Mouse (Mus musculus): ENCODE data around the gene Ust.
A peak's percentile ranks its signal among the peaks of the same experiment; 100 is the strongest.

Gene Ust

DNA sequence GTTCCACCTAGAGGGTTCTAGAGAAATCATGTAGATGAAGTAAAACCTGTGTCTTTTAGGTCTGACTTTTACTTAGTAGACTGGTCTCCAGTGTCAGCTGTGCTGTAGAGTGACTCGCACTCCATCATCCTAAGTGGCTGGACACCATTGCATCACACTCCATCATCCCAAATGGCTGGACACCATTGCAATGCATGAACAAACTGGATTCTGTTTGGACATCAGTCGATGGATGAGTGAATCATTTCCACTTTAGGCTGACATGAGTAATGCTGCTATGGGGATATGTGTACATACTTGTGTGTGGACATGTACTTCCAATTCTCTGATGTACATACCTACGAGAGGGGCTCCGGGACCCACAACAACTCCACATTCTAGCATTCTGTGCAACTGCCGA is 187.7 kb downstream of the Ust start:
- no peak for DNase-seq (ENCODE audit: extremely low read depth, low read depth, low spot score)

GRCm38 (mm10) chr10:8330006-8330405 is 188.6 kb downstream of the Ust start:
- no peak for DNase-seq (ENCODE audit: extremely low read depth, low read depth, low spot score)

DNA sequence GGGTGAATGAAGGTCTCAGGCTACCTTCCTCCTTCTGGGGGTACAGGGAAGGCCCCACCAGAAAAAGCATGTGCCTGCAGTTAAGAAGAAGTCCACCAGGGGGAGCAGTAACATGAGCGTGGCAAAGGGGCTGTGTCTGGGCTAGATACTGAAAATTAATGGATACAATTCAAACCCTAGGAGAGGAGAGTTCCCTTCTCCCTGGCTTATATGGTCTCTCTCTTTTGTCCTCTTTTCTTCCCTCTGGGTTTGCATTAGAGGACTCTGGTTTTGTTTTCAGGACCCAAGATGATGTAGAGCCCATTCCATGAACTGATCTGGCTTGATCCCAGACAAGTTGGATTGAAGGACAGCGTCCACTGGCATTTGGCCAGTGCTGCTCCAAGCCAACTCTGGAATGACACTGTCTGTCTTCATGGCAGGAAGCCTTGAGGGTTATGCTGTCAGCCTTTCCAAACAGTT is 195.3 kb downstream of the Ust start:
- DNase-seq (ENCODE audit: extremely low read depth, low read depth, low spot score) = peak; percentile 30

DNA sequence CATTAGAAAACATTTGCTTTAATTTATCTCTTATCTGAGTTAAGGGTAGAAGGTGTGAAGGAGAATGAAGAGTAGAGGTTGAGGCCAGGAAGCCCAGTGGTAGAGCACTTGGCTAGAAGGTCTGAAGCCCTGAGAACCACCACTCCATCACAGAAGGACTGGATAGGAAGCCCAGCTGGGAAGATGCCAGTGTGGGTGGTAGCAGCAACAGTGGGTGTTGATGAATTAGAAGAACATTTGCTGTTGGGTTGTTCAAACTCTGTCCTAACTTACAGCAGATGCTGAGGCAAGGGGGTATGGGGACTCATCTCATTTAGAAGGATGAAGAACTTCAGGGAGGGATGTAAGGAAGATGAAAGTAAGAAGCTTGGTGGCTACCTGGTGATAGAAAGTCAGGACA is 197.9 kb downstream of the Ust start:
- no peak for DNase-seq (ENCODE audit: extremely low read depth, low read depth, low spot score)

DNA sequence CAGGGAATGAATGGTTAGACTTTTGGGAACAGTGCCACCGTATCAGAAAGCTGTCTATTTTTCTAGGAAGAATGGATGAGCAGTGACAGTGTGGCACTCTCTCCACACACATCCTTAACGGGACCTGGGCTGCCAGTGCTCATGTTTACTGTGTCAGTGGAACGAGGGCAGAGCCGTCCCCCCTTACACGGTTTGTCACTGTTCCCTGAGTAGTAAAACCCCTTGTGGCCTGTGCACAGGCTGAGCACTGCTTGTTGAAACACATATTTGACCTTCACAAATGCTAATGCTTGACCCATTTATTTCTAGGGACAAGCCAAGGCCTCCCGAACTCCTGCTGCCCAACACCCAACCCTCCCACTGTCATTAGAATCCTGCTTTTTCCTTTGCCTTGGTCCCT is 209.2 kb downstream of the Ust start:
- DNase-seq (ENCODE audit: extremely low read depth, low read depth, low spot score) = no peak

DNA sequence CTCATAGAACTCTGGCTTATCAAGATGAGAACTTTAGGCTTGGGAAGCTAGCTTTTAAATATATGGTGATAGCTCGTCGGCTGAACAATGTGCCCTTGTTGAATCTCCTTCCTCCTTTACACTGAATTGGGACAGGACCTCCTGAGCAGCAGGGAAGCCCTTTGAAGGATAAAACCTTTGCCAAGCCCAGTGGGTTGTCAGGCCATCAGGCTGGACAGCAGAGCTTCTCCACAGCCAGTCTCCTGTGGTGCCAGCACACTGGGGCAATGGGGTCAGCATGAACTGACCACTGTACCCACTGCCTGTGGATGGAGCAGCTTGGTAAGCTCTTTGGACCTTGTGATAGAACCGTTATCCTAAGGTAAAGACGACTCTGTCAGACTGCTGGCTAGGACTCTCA is 214.4 kb downstream of the Ust start:
- no peak for DNase-seq (ENCODE audit: extremely low read depth, low read depth, low spot score)

DNA sequence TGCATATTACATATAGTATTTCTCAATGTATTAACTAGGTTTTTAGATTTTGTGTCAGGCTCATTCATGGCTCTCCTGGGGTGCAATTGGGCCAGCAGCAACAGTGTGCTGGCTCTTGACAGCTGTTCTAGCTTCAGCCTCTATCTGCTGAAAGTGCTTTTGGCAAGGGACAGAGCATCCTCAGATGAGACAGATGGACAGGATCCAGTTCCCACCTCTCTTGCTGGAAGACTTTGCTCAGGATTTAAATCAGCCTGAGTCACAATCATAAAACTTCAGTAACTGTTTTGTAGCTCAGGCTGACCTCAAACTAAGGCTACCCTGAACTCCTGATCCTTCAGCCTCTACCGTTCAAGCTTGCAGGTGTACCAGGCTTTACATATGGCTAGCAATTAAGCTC is 219.5 kb downstream of the Ust start:
- no peak for DNase-seq (ENCODE audit: extremely low read depth, low read depth, low spot score)

GRCm38 (mm10) chr10:8297214-8297613 is 221.4 kb downstream of the Ust start:
- no peak for DNase-seq (ENCODE audit: extremely low read depth, low read depth, low spot score)

DNA sequence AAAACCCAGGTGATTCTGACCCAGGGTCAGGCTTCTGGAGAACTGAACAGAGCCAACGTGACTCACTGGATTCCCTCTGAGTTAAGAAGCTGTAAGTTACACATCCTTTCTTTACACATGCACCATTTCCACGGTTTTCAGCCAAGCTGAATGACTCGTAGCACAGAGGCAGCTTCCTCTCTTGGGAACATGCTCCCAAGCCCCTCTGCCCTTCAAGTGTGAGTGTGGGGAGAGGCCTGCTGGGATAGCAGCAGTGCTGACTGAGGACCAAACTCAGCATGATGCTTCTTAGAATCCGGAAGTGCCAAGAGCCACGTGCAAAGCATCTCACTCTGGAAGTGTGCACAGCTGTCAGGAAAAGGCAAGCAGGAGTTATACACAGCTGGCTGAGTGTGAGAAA is 228.0 kb downstream of the Ust start:
- DNase-seq (ENCODE audit: extremely low read depth, low read depth, low spot score) = no peak

DNA sequence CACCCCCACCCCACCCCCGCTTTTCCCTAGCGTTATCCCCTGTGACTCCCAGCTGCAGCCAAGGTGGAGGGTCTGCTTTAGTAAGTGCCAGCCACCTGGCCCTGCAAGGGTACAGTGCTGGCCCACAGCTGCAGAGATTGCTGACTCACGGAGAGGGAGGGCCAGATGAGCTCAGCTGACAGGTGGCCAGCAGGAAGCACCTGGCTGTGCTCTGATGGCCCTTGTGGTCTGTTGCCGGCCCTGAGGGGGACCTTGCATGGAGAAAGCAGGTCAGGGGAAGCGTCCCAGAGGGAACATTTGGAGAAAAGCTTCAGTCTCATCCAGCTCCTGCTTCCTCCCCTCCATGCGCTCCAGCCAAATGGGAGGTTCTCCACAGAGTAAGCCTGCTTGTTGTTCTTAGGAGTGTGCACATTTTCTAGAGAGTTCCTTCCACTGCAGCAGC is 231.3 kb downstream of the Ust start:
- DNase-seq (ENCODE audit: extremely low read depth, low read depth, low spot score) = no peak

DNA sequence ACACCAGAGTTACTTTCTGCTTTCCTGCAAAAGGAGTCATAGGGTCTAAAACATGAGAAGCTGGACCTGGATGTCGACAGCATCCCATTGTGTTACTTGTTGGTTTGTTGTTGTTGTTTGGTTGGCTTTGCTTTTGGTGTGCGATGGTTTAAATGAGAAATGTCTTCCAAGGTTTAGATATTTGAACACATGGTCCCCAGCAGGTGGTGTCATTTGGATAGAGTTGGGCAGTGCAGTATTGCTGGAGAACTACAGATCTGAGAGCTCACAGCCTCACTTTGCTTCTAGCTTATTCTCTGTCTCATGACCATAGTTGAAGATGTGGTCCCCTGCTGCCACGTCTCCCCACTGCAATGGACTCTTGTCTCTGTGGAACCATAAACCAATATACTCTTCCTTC is 234.6 kb downstream of the Ust start:
- DNase-seq (ENCODE audit: extremely low read depth, low read depth, low spot score) = no peak

DNA sequence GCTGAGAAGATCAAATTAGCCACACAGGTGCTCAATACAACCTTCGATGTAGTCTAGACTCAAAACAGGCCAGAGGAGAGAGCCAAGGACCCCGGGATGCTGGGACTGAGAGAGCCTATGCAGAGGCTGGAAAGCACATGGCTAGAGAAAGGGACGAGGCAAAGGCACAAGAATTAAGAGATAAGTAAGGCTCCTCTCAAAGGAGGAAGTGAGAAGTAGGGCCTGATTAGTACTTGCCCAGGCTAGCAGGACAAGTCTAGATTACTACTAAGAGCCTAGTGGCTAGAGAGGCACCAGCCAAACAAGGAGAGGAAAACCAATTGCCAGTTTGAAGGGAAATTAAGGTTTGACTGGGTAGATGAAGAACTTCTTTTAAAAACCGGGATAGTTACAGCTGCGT is 241.5 kb downstream of the Ust start:
- no peak for DNase-seq (ENCODE audit: extremely low read depth, low read depth, low spot score)

- DNase-seq (ENCODE audit: extremely low read depth, low read depth, low spot score) = no peak
These were observed 248.9 kb downstream of the Ust start for GRCm38 (mm10) chr10:8269681-8270080.

GRCm38 (mm10) chr10:8259716-8260115 is 258.9 kb downstream of the Ust start:
- DNase-seq (ENCODE audit: extremely low read depth, low read depth, low spot score) = no peak

GRCm38 (mm10) chr10:8250005-8250404 is 268.6 kb downstream of the Ust start:
- no peak for DNase-seq (ENCODE audit: extremely low read depth, low read depth, low spot score)

- DNase-seq (ENCODE audit: extremely low read depth, low read depth, low spot score) = no peak
These were observed 276.3 kb downstream of the Ust start for GRCm38 (mm10) chr10:8242336-8242735.

- no peak for DNase-seq (ENCODE audit: extremely low read depth, low read depth, low spot score)
These were observed 277.9 kb downstream of the Ust start for GRCm38 (mm10) chr10:8240703-8241102.

DNA sequence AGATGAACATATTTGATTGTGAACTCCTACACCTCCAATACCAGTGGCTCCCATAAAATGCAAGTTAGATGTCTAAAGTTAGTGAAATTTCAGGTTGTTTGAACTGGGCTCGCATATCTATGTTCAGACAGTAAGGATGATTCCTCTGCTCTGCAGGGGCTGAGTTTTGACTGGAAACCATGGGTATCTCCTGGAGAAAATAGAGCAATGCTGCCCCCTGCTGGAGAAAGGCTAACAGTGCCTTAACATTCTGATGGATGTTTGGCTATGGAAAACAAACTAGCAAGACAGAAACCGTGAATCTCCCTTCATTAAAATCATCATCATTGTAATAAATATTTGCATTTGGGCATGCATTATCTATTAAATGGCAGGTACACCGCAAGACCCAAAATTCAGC is 278.4 kb downstream of the Ust start:
- no peak for DNase-seq (ENCODE audit: extremely low read depth, low read depth, low spot score)

DNA sequence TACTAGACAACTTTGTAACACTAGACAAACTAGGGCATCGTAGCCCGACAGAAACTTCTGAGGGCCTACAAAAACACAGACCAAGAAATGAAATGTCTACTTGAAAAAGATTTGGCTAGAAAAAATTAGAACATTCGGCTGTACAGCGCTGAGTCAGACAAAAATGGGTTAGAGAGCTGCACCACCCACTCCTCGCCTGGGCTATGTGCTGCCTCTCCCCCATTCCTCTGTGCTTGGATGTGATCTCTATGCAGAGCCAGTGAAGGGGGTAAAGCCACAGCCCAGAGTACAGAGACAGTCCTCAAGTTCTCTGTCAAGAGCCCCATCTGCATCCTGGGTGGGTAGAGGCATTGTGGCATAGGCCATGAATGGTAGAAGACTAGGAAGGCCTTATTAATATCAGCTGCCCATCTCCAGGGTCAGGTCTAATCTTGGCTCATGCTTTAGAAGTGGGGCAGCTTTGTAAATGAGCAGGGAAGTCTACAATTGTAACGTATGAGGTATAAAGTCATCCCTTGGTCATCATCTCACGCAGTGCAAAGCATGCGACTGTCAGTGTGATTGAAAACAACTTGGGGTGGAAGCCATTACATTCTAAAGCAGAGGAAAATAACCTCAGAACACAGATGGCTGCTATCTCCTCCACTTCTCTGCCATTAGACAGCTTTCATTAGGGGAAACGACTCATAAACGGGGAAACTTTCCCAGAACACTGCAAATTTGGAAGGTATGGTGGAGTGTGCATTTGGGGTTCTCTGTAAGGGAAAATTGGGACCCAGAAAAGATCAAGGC is 281.6 kb downstream of the Ust start:
- no peak for DNase-seq (ENCODE audit: extremely low read depth, low read depth, low spot score)

DNA sequence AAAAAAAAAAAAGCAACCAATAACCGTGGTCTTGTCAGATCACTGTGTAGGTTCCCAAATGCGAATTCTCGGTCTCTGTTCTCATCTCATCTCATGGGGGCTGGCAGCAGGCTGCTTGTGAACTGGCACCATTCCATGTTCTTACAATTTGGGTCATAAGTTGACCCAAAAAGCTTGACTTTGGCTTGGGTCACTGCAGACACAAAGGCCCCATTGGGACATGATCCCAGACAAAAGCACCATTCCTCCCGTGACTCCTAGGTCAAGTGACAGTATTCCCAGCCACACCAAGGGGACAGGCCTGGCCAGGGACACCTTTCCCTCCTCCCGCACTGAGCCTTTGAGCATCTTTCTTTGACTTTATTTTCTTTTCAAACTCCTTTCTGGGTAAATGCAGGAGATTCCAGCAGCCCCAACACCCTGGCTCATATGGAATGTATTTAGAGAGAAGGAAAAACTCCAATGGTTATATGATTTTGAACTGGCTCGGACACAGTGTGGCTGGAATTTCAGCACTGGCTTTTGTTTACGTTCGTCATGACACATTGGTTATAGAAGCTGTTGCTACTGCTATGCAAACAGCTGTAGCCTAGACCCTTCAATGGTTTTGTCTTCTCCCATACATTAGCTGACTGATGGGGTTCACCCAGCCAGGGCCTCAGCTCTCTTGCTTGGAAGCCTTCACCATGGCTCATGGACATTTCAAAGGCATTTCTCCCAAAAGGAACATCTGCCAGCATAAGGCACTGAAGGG is 285.3 kb downstream of the Ust start:
- no peak for DNase-seq (ENCODE audit: extremely low read depth, low read depth, low spot score)

DNA sequence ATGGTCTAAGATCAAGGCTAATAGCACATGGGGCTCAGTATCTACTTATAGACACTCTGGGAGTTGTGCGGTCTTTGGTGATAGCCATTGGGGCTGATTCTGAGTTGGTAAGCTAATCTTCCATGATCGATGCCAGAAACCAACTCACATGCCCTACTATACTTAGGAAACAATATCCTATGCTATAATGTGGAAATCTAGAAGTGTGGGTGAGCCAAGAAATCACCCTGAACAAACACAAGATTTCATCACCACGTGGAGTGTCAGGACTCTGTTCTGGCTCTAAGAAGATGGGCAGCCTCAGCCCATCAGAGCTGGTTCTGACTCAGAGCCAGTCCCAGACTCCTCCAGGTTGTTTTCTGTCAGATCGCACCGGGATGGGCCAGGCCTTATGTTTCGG is 286.1 kb downstream of the Ust start:
- peak; percentile 69 for DNase-seq (ENCODE audit: extremely low read depth, low read depth, low spot score)

DNA sequence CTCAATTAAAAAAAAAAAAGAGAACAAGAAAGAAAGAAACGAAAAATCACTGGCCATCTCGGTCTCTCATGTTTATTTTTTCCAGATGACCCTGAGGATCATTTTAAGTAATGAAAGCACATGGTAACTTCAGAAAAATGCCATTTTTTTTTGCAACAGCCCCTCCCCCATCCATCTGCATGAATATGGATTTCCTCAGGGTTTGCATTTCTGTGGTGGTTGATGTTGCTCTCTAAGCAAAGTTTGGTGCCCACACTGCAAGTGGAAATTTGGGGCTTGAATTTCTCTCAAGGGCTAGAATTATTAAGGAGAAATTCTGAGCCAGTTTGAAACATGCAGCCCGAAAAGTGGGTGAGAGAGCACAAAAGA is 290.3 kb downstream of the Ust start:
- DNase-seq (ENCODE audit: extremely low read depth, low read depth, low spot score) = no peak

Measured in fat pad, adult 2 months (tissue).